Mouse (Mus musculus): ENCODE data around the gene Ambra1.

Gene Ambra1

DNA sequence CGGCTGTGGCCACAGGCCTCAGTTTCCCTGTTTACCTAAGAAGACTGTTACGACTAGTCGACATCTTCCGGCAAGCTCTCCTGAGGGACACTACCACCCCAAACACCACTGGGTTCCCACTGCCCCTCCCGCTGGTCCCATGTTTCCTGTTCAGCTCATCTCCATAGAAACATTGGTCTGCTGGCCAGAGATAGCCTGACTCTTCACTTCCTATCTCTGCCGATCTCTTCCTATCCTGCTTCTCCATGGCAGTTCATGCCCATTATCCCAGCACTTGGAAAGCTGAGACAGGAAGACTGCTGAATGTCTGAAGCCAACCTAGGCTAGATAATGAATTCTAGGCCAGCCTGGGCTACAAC, 218.2 kb downstream of the Ambra1 start:
- POLR2A ChIA-PET, result interaction anchor here in 2 of 4 experiments (0.8 to 3.1 kb wide), 14 partner anchors 10 to 60 kb away, joined by 3 to 17 read pairs (median 7); partner anchors contain the start of gene Mdk (in 2 of the 2)
- CTCF ChIA-PET, result interaction anchor here (0.8 to 7.1 kb wide), 10 partner anchors 11 to 492 kb away, joined by 3 to 56 read pairs (median 4); no protein-coding TSS in a partner anchor

DNA sequence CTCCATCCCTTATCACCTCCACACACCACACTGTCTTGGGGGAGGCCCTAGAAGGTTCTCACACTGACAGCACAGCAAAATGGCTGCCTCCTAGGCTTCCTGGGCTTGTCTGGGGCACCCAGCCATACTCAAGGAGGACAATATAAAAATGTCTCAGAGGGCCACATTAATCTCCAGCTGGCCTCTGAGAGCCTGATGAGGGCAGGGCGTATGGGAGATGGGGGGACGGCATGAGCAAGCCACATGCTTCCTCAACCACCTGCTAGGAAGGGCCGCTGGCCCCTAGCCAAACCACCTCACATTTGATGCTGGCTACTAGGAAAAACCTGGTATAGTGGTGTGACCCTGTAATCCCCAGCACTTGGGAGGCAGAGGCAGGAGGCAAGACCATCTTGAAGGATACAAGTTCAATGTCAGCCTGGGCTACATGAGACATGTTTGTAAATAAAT, 218.9 kb downstream of the Ambra1 start:
- ChIA-PET POLR2A (interaction anchor here in 3 of 4 experiments (0.5 to 3.1 kb wide), 11 partner anchors 8 to 339 kb away, joined by 3 to 17 read pairs (median 7); partner anchors contain the start of gene Mdk (in 2 of the 3)), CTCF (interaction anchor here in 2 of 4 experiments (1.4 to 7.1 kb wide), 2 partner anchors 10 to 12 kb away, joined by 4 to 56 read pairs; no protein-coding TSS in a partner anchor)

DNA sequence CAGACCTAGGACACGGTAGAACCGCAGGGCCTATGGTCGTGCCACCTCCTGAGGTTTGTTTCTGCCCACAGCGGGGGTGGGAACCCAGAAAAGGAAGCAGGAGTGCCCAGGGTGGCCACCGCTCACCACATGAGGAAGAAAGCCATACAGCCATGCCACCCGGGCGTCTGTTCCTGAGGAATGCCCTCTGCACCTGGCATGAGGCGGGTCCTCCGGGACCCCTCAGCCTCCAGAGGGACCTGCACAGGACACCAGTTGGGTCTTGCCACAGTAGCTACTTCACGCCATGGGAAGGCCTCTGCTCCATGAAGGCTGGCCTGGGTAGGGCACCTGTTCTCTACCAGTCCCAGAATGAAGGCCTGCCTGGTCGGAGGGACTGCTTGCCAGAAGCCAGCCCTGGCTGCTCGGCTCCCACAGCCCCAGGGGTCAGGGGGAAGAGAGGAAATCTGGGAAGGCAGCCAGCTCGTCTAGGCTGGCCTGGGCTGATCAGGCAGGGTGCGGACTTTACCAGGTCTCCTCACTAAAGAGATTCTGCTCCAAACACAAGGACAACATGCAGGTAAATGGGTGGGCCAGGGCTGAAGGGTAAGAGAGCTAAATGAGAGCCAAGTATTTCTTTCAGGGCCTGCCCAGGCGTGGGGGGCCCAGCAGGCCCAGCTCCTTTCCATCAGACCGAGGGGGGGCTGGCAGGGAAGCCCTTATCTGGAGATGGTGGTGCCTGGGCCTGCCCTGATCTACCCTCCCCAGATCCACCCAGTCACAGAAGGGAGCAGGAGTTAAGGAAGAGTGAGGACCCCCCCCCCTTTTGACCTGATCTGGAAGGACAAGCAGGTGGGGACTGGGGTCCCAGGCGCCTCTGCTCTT, 219.7 kb downstream of the Ambra1 start:
- ChIA-PET CTCF (interaction anchor here (0.5 to 2.1 kb wide), 9 partner anchors 12 to 595 kb away, joined by 3 to 17 read pairs (median 4); partner anchors contain the start of gene Ambra1 (in 1 of the 4)), POLR2A (interaction anchor here in 3 of 4 experiments (0.5 to 5.4 kb wide), 13 partner anchors 9 to 340 kb away, joined by 3 to 34 read pairs (median 4); partner anchors contain the start of genes Ambra1 (in 1 of the 3) and Mdk (in 1 of the 3))

GRCm38 (mm10) chr2:91950275-91951085, 220.5 kb downstream of the Ambra1 start:
- ChIA-PET POLR2A (interaction anchor here in 2 of 4 experiments (0.7 to 5.4 kb wide), 10 partner anchors 11 to 232 kb away, joined by 3 to 34 read pairs (median 4); no protein-coding TSS in a partner anchor), CTCF (interaction anchor here in 2 of 4 experiments (0.5 to 2.1 kb wide), 6 partner anchors 13 to 220 kb away, joined by 3 to 11 read pairs (median 4); partner anchors contain the start of genes Ambra1 (in 1 of the 2) and Mdk (in 1 of the 2))

DNA sequence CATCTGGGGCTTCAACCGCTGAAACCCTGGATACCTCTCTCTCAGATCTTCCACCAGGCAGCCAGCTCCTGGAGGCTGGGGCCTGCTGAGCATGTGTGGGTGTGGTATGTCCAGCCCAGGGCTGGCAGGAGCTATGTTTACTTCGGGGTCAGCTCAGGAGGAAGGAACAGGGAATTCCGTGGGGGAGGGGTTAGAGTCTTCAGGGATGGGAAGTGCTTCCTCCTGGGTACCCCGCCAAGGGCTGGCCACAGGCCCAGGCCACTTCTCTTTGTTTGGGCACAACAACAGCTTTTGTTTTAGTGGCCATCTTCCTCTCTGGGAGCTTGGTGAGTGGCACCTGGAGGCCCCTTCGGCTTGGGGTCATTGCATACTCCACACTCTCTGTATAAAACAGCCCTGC, 223.9 kb downstream of the Ambra1 start:
- CTCF ChIA-PET, result interaction anchor here in 3 of 4 experiments (0.8 to 4.4 kb wide), 12 partner anchors 8 to 34 kb away, joined by 3 to 36 read pairs (median 5); partner anchors contain the start of genes Gm9821 (in 2 of the 3) and Mdk (in 1 of the 3)
- POLR2A ChIA-PET, result interaction anchor here in 3 of 4 experiments (0.6 to 5.4 kb wide), 10 partner anchors 8 to 417 kb away, joined by 3 to 34 read pairs (median 8); partner anchors contain the start of genes Gm9821 (in 2 of the 3) and Mdk (in 1 of the 3)

DNA sequence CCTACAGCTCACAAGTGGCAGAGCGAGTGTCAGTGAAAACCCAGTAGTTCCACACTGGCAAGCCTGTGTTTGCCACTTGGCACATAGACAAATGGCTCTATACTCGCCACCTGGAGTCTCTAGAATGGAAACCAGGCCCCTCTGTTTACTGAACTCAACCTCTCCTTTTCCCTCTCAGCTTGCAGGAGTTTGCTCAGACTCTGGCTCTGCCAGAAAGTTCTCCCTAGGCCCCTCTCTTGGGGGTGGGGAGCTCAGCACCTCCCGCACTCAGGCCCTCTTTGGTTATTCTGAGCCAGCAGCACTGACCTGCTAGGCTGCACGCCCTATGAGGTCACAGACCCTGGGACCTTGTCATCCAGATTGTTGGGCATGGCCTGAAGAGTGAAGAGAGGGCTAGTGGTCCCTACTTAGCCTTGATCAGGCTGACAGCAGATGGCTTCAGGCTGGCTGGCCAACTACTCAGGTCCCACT, 225.2 kb downstream of the Ambra1 start:
- ChIA-PET POLR2A (interaction anchor here in 3 of 4 experiments (1.0 to 3.7 kb wide), 7 partner anchors 8 to 32 kb away, joined by 3 to 24 read pairs (median 9); partner anchors contain the start of genes Gm9821 (in 1 of the 3) and Mdk (in 1 of the 3)), CTCF (interaction anchor here in 3 of 4 experiments (1.2 to 4.4 kb wide), 6 partner anchors 9 to 33 kb away, joined by 3 to 36 read pairs (median 12); partner anchors contain the start of gene Gm9821 (in 2 of the 3))

DNA sequence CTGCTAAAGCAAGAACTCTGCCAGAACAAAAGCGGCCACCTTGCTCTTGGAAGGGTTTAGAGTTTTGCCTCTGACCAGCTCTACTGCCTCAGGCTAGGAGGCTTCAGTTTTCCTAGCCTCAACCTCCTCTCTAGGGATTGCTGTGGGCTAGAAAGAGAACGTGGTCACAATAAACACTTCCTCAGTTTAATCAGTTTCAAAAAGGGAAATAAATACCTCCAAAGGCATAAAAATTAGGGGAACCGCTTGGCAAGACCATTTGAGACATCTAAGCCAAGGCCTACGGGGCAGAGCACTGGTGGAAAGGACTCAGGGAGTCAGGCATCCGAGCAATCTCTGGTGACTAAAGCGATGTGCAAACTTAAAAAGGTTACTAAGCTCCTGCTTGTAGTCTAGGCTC, 225.9 kb downstream of the Ambra1 start:
- POLR2A ChIA-PET, result interaction anchor here in 2 of 4 experiments (0.7 to 2.5 kb wide), 5 partner anchors 9 to 32 kb away, joined by 3 to 12 read pairs (median 3); partner anchors contain the start of gene Mdk (in 1 of the 2)
- CTCF ChIA-PET, result interaction anchor here in 3 of 4 experiments (0.5 to 4.4 kb wide), 3 partner anchors 12 to 29 kb away, joined by 6 to 36 read pairs (median 27); partner anchors contain the start of gene Gm9821 (in 2 of the 3)

DNA sequence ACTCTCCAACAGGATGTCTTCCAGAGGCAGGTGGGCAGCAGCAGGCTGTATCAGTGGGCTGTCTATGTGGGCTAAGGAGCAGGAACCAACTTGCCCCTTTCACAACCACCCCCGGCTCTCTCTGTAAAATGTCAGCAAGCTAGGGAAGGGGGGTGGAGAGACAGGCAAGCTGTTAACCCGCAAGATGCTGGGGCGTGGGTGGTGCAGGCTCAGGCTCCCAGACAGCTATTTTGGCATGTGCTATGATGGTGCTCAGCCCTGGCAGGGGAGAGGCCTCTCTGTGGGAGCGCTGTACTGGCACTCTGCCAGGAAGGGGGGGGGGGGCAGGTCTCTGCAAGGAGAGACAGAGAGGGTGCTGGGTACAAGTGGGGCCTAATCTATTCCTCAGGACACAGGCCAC, 227.2 kb downstream of the Ambra1 start:
- CTCF ChIA-PET, result interaction anchor here in 3 of 4 experiments (0.6 to 5.0 kb wide), 7 partner anchors 12 to 849 kb away, joined by 3 to 56 read pairs (median 10); partner anchors contain the start of gene Gm9821 (in 2 of the 3)
- POLR2A ChIA-PET, result interaction anchor here (0.7 to 2.6 kb wide), 8 partner anchors 8 to 38 kb away, joined by 3 to 16 read pairs (median 5); no protein-coding TSS in a partner anchor

DNA sequence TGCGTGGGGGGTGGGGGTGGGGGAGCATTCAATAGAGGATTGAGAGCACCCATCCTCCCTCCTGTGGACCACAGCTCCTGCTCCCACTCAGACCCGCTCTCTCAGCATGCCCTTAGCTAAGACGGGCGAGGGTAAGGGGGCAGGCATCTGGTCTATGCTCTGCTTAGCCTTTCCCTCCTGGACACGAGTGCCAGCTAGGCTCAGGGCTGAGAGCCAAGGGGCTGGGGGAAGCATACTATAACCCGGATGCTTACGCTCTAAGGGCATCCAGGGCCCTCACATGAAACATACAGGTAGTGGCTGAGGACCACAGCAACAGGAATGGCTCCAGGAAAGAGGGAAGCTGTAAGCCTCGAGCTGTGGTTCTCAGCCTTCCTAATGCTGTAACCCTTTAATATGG, 228.1 kb downstream of the Ambra1 start:
- ChIA-PET POLR2A (interaction anchor here in 2 of 4 experiments (0.6 to 2.6 kb wide), 9 partner anchors 7 to 242 kb away, joined by 3 to 13 read pairs (median 4); no protein-coding TSS in a partner anchor), CTCF (interaction anchor here (0.6 to 5.0 kb wide), 13 partner anchors 13 to 349 kb away, joined by 3 to 56 read pairs (median 3); partner anchors contain the start of genes Gm9821 (in 2 of the 4) and Mdk (in 1 of the 4))

DNA sequence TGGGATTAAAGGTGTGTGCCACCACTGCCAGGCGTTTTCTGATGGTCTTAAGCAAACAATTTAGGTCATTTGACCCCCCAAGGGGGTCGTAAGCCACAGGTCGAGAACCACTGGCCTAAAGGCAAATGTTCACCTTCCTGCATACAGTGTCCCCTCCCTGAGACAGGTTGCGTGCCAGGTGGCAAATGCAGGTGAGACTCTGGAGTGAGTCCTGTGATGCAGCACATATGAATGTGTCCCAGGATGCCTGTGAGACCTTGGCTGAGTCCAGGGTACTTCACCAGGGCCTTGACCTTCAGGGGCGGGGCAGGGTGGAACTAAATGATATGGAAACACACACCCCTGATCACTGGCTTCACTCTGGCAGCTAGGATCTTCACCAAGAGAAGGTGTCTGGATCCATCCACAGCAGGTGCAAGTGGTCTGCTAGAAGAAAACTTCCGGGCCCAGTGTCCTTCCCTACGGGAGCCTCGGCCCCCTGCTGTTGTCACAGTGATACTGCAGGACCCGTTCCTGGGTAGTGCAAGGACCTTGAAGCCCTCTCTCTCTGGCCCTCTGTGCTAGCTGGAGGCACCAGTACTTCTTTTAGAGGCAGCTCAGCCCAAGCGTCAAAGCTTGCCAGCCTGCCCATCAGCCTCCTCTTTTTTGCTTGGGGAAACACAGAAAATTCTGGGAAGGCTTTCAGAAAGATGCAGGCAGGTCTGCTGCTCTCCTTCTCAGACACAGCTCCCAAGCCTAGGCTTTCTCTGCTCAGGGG, 228.9 kb downstream of the Ambra1 start:
- POLR2A ChIA-PET, result interaction anchor here in 3 of 4 experiments (0.5 to 5.7 kb wide), 14 partner anchors 7 to 465 kb away, joined by 3 to 34 read pairs (median 4); partner anchors contain the start of gene Mdk (in 1 of the 3)

DNA sequence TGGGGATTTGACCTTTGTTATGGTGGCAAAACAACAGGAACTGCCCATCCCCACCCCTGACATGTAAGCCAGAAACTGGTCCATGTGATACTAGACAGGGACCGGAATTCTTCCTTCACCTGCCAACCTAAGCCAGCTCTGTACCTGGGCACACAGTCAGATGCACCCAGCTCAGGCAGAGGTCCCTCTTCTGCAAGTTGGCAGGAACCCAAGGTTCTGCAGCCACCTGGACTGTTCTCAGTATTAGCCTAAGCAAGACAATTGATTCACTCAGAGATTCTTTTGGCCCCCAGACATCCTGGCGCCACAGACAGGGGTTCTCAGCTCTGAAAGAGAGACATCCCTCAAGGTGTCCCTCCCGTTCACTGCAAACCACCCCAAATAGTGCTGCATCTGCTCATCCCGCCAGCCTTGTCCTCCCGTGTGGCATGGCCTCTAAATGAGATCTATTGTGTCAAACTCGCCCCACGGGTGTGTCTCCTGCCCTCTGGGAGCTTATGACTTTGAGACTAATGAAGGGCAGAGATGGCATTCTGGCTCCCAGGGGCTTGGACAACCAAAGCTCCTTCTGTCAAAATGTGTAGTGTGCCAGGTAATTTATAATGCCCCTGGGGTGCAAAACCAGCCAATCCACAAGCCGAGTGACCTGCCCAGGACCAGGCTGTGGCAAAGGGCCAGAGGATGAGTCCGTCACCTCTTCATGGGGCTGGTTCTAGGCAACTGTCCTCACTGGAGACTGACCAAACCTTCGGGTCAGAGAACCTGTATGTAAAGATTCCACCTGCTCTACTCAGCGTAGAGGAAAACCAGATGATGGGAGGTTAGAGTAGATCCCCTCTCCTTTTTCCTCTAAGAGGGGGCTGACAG, 229.8 kb downstream of the Ambra1 start:
- POLR2A ChIA-PET, result interaction anchor here in 2 of 4 experiments (0.6 to 5.7 kb wide), 18 partner anchors 8 to 471 kb away, joined by 3 to 34 read pairs (median 4); partner anchors contain the start of genes Mdk (in 2 of the 2) and Gm9821 (in 1 of the 2)
- CTCF ChIA-PET, result interaction anchor here (0.6 to 5.0 kb wide), 14 partner anchors 12 to 473 kb away, joined by 3 to 56 read pairs (median 4); partner anchors contain the start of genes Gm9821 (in 2 of the 4), Chrm4 (in 1 of the 4) and Mdk (in 1 of the 4)

More for the DNA sequence above, 228.9 kb downstream of the Ambra1 start:
- CTCF ChIA-PET, result interaction anchor here (0.6 to 5.0 kb wide), 15 partner anchors 12 to 348 kb away, joined by 3 to 56 read pairs (median 3); partner anchors contain the start of genes Gm9821 (in 2 of the 4), Chrm4 (in 1 of the 4) and Mdk (in 1 of the 4)

- ChIA-PET CTCF (interaction anchor here (0.6 to 5.0 kb wide), 10 partner anchors 11 to 473 kb away, joined by 3 to 56 read pairs (median 6); partner anchors contain the start of genes Chrm4 (in 1 of the 4), Gm9821 (in 1 of the 4) and Mdk (in 1 of the 4)), POLR2A (interaction anchor here in 2 of 4 experiments (0.6 to 5.7 kb wide), 15 partner anchors 9 to 668 kb away, joined by 3 to 34 read pairs (median 4); partner anchors contain the start of genes Dgkz (in 1 of the 2), Gm9821 (in 1 of the 2) and Mdk (in 1 of the 2))
Measured at GRCm38 (mm10) chr2:91960459-91960858, 230.5 kb downstream of the Ambra1 start.

- ChIA-PET CTCF (interaction anchor here in 3 of 4 experiments (0.6 to 4.4 kb wide), 17 partner anchors 8 to 891 kb away, joined by 3 to 41 read pairs (median 6); partner anchors contain the start of genes Gm9821 (in 2 of the 3) and Mdk (in 1 of the 3)), POLR2A (interaction anchor here (0.6 to 5.7 kb wide), 28 partner anchors 8 to 1021 kb away, joined by 3 to 34 read pairs (median 5); partner anchors contain the start of gene Mdk (in 1 of the 4))
Measured at GRCm38 (mm10) chr2:91961901-91962761, 232.2 kb downstream of the Ambra1 start.
